Mouse (Mus musculus): Measurements from ENCODE around the gene Kcnmb4.

The Kcnmb4 gene

GRCm38 (mm10) chr10:116473759-116474549, at the start of gene Kcnmb4:
Gene Kcnmb4, minus strand, starts transcription at chr10:116473878.
- no peak for DNase-seq (ENCODE audit: low spot score)

GRCm38 (mm10) chr10:116519588-116519987, 45.9 kb upstream of the Kcnmb4 start:
- DNase-seq (ENCODE audit: low spot score): no peak

- DNase-seq (ENCODE audit: low spot score): no peak
These were observed 41.9 kb upstream of the Kcnmb4 start for GRCm38 (mm10) chr10:116515590-116515989.

GRCm38 (mm10) chr10:116515158-116515557, 41.5 kb upstream of the Kcnmb4 start:
- DNase-seq (ENCODE audit: low spot score): no peak

DNA sequence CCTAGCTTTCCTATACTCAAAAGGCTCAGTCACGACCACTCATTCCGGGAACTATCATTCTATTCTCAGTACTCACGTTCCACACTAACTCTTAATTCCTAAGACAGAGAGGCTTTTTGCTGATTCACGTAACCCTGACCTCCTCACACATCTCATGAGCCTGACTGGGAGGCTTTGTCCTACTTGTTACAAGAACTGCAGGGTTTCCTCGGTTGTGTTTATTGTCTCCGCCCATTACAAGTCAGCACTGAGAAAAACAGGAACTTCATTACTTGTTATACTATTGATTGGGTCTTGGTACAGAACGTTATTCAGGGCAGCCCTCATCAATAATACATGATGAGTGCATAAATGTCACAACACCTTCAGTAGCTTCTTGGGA, 39.6 kb upstream of the Kcnmb4 start:
- no peak for DNase-seq (ENCODE audit: low spot score)

GRCm38 (mm10) chr10:116512521-116513253, 39.0 kb upstream of the Kcnmb4 start:
- no peak for DNase-seq (ENCODE audit: low spot score)

DNA sequence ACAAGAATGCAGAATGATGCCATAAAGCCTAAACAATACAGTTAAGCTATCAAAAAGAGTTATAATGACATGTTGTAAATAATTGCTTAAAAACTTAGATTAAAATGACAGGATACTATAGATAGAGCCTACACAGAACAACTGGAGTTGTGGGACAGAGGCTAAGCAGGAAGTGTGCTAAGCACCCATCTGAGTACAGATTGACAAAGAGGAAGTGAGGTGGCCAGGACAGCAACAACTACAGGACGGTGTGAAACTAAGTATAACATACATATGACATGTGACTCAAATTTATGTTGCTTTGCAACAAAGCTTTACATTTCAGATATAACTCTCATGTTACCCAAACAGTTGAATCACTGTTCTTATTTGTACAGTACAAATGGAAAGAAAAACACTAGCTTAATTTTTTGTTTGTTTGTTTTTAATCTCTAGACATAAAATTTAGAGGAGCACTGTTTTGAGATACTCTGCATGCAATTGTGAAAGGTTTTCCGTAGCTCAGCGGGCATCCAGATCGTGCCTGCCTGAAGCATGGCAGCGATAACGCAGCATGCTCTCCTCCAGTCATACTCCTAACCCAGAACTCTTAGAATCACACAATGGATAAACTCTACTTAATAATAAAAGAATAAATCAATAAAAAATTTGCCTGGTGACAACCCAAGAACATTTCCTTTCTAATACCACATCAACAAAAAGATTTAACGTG, 31.8 kb upstream of the Kcnmb4 start:
- no peak for DNase-seq (ENCODE audit: low spot score)

- no peak for DNase-seq (ENCODE audit: low spot score)
These were observed 19.1 kb upstream of the Kcnmb4 start for GRCm38 (mm10) chr10:116492768-116493167.

DNA sequence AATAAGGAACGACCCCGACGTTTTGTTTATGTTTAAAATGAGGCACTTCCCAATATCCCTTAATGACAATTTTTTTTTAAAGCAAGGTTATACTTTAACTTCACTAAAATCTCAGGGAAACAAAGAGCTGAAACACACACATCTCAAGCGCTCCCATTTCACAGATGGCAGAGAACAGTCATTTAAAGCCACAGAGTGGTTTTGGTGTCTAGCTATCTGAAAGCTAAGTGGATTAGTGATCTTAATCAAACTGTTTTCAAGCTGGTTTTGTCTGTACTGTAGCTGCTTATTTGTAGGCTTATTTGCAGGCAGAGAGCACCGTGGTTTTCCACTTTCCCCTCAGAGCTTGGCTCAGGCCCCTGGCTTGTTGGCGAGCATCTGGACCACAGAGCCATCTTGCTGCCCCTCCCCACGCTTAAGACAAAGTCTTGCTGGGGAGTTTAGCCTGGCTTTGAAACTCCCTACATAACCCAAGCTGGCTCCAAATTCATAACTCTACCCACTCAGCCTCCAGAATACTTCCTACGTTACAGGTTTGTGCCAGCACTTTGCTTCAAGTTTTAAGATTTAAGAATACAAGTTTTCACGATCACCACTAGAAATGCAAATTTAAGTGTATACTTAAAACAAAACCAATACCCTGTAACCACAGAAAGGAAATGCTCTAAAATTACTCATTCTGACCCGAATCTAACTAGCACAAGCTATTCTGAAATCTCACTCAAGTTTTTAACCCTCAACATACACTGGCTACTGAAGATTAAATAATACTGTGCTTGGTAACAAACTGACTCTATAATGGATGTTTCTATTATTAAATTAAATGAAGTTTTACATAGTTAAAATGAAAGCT, 13.4 kb upstream of the Kcnmb4 start:
- no peak for DNase-seq (ENCODE audit: low spot score)

DNA sequence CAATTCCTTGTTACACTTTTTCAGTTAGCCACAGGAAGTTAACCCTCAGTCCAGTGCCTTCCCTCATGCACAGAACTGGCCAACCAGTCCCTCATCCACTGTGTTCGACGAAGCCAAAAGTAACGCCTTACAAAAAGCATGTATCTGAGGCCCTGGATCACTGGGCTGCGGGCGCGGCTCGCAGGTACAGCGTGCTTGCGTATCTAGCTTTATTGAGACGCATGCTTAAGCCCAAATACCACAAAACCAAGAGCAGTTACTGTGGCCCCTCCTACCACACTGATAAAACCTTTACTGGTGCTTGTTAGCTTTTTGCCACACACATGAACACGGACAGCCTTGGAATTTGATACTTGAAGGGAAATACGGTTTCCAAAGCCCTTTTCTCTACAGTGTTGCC, 8.2 kb upstream of the Kcnmb4 start:
- no peak for DNase-seq (ENCODE audit: low spot score)

GRCm38 (mm10) chr10:116480988-116481387, 7.3 kb upstream of the Kcnmb4 start:
- no peak for DNase-seq (ENCODE audit: low spot score)

DNA sequence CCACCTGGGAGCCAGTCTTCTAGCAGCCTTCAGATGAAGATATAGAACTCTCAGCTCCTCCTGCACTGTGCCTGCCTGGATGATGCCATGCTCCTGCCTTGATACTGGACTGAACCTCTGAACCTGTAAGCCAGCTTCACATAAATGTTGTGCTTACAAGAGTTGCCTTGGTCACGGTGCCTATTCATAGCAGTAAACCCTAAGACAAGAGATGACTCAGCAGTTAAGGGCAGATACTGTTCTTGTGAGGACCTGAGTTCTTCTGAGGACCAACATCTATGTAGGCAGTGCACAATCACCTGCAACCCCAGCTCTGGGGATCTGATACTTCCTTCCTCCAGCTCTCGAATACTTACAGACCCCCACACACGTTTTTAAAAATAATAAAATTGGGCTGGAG, 2.9 kb upstream of the Kcnmb4 start:
- no peak for DNase-seq (ENCODE audit: low spot score)

DNA sequence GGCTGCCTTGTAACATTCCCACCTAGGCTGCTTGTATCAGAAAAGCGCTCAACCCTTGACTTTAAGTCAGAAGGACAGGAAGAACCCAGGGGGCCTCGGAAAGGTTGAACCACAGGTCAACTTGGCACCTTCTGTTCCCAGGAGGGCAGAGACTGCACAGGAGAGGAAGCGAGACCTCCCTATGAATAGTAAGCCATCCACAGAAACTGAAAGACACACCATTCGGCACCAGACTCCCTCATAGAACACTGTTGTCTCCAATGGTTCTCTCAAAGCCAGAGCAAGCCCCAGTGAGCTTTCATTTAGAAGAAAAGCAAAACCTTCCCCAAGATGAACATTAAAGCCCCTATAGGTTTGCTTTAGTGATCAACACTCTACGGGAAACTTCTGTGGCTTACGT, 2.0 kb upstream of the Kcnmb4 start:
- no peak for DNase-seq (ENCODE audit: low spot score)

DNA sequence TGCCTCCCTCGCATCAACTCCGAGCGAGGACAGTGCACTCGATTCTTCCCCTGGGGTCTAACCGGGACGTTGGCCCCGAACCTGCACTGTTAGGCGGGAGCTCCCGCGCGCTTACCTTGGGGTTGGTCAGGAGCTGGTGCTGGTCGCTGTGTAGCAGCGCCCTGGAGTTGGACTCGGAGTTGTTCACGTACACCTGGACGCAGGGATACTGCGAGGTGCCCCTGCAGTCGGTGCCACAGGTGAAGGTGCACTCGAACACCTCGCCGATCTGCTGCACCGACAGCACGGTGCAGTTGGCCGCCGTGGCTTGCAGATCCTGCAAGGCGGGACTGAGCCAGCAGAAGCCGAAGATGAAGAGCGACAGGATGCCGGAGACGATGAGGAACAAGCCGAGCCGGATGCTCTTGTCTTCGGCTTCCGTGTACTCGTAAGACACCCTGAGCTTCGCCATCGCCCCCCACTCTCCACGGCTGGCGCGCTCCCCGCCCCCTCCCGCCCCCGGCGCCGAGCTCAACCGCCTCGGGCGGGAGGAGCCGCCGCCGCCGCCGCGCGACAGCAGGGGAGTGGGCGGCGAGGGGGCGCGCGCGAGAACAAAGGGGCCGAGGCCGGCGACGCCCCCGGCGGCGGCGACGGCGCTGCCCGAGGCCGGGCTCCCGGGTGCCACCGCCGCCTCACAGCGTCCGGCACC, 463 bp downstream of the Kcnmb4 start:
- DNase-seq (ENCODE audit: low spot score): no peak

GRCm38 (mm10) chr10:116472579-116472978, 1.1 kb downstream of the Kcnmb4 start:
- no peak for DNase-seq (ENCODE audit: low spot score)

DNA sequence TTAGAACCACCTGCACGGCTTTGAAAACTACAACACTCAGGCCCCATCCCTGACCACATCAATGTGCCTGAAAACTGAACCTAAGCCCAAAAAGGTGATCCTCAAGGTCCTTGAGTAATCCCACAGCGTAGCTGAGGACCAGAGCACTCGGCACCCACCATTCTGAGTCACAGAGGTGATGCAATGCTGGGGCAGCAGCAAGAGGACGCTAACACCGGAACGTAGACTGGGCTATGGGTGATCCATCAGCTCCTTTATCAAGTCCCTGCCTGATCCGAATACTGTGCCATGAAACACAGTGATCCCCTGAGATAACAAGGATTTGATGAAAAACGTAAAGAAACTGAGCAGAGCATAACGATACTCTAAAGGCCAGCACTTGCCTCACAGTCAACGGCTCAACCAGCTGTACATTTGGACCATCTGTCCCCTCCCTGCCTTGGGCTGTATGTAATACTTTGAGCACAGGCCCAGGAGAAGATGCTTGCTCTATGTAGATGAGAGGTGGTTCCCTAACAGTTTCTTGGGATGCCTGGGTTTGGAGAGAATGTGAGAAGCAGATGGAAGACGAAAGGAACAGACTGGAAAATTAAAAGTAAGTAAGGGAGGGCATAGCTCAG, 3.3 kb downstream of the Kcnmb4 start:
- no peak for DNase-seq (ENCODE audit: low spot score)

GRCm38 (mm10) chr10:116468094-116468493, 5.6 kb downstream of the Kcnmb4 start:
- DNase-seq (ENCODE audit: low spot score): no peak

- no peak for DNase-seq (ENCODE audit: low spot score)
These were observed 9.8 kb downstream of the Kcnmb4 start for GRCm38 (mm10) chr10:116463753-116464345.

DNA sequence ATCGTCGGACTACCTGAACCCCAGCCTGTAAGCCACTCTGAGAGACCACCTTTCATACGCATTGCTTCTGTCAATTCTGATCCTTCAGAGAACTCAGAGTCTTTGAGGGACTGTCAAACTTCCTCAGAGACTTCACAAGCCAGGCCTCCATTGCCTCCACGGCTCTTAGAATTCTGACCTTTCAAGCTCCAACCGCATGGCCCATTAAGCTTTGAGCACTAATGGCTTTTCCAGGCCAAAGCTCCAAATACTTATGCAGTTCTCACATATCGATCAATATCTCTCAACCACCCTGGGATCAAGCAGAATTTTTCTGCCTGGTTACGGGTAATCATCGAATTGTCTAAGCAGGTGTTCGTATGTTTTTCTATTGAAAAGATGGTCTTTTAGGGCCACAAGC, 12.2 kb downstream of the Kcnmb4 start:
- no peak for DNase-seq (ENCODE audit: low spot score)

GRCm38 (mm10) chr10:116458786-116459185, 14.9 kb downstream of the Kcnmb4 start:
- DNase-seq (ENCODE audit: low spot score): no peak
